Mouse (Mus musculus): ENCODE results near the gene Sfta2.

Sfta2 gene

GRCm38 (mm10) chr17:35635699-35636111 is 34.4 kb downstream of the Sfta2 start:
- ChIA-PET CTCF (interaction anchor here (0.6 to 4.2 kb wide), 43 partner anchors 10 to 1054 kb away, joined by 3 to 62 read pairs (median 6); partner anchors contain the start of genes Vars2 (in 2 of the 4), Gm9573 (in 1 of the 4) and Sfta2 (in 1 of the 4)), POLR2A (interaction anchor here in 2 of 4 experiments (0.6 to 3.0 kb wide), 10 partner anchors 8 to 186 kb away, joined by 3 to 12 read pairs (median 4); partner anchors contain the start of gene Ier3 (in 1 of the 2))

- ChIA-PET POLR2A (interaction anchor here in 1 of 4 experiments (0.9 to 3.0 kb wide), 6 partner anchors 14 to 134 kb away, joined by 3 to 12 read pairs (median 4); no protein-coding TSS in a partner anchor), CTCF (interaction anchor here (0.5 to 4.2 kb wide), 16 partner anchors 10 to 523 kb away, joined by 3 to 62 read pairs (median 10); partner anchors contain the start of genes Vars2 (in 2 of the 4) and Gm9573 (in 1 of the 4))
These were observed 35.0 kb downstream of the Sfta2 start for GRCm38 (mm10) chr17:35636363-35636762.

DNA sequence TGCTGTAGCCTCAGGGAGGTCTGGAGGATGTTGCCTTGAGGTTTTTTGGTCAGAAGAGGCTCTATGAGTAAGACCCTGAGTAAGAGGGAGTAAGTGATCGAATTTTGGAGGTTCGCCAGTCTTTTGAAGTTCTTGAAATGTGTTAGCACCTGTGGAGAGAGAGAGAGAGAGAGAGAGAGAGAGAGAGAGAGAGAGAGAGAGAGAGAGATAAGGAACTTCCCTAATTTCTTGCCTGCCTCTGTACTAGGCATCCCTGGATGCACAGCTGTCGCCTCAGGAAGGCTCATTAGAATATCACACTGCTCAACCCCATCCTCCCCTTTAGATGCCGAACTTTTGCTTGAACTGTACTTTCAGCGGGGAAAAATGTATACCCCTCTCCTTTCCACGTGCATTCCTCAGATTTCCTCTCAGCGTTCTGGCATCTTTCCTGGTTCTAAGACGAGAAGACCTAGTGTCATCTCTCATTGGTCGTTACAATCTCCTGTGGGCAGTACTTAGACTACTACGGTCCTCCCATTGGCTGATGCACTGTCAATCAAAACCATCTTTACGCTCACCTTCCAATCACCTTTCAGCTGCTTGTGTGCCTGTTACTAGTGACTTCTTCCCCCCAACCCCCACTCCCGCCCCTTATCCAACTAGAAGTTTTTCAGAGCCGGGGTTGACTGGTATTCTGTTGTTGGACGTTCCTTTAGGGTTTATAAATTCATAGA is 37.3 kb downstream of the Sfta2 start:
- ChIA-PET POLR2A (interaction anchor here in 3 of 4 experiments (0.9 to 2.1 kb wide), 8 partner anchors 10 to 47 kb away, joined by 3 to 11 read pairs (median 3); no protein-coding TSS in a partner anchor), CTCF (interaction anchor here (0.5 to 1.5 kb wide), 15 partner anchors 13 to 606 kb away, joined by 3 to 14 read pairs (median 4); no protein-coding TSS in a partner anchor)

- CTCF ChIA-PET: interaction anchor here in 3 of 4 experiments (0.6 to 1.5 kb wide), 11 partner anchors 14 to 1433 kb away, joined by 3 to 5 read pairs (median 3); no protein-coding TSS in a partner anchor
- POLR2A ChIA-PET: interaction anchor here in 3 of 4 experiments (0.6 to 2.1 kb wide), 5 partner anchors 13 to 32 kb away, joined by 3 to 11 read pairs (median 4); no protein-coding TSS in a partner anchor
These were observed 38.0 kb downstream of the Sfta2 start for GRCm38 (mm10) chr17:35639352-35639751.

DNA sequence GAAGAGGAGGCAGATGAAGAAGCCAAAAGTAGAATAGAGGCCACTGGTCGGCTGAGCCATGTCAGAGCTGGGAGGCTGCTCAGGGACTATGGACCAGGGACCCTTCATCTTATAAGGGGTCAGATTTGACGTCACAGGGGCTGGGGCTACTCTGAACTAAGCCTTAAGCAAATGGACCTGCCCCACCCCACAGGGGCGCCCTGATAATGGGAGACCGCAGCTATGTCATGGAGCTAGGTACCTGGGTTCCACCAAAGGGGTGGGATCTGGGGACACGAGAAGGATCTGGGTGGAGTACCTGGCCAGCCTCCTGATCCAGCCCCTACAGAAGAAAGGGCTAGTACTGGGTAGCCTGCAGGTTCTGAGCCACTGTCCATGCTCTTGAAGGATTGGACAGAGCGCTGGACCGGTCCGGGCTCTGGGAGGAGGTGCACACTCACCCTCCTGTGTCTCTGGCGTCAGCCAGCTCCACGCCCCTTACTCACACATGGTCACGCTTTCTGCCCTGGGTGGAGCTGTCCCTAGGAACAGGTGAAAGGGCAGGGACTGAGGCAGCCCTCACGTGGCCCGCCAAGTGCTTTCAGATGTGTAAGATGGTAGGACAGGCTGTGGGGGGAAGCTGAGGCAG is 42.4 kb downstream of the Sfta2 start, which contains the start of gene Mucl3:
Mucl3 (minus strand) TSS at position 87 of the 628 bp plus-strand sequence.
- POLR2A ChIA-PET: interaction anchor here in 3 of 4 experiments (0.8 to 1.3 kb wide), 6 partner anchors 8 to 30 kb away, joined by 3 to 4 read pairs (median 4); partner anchors contain the start of gene Gtf2h4 (in 1 of the 3)

DNA sequence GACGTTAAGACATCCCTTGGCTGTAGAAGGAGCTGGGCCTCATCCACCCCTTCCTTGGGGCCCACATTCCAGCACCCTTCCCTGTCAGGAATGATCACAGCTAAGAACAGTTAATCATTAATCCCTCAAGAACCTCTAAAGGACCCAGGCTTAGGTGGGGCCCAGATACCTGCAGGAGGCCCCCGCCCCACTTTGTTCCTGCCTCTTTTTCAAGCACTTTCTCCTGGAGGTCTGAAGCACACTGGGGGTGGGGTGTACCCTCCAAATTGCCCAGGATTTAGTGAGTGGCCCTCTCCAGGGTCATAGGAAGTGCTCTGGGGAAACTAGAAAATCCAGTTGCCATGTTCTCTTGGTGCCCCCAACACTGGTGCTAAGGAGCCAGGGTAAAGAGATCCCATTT is 48.1 kb downstream of the Sfta2 start:
- ChIA-PET CTCF (interaction anchor here in 3 of 4 experiments (0.6 to 1.5 kb wide), 6 partner anchors 10 to 92 kb away, joined by 3 to 7 read pairs (median 3); no protein-coding TSS in a partner anchor), POLR2A (interaction anchor here in 1 of 4 experiments (1.1 kb wide), 1 partner anchor 16 kb away, joined by 3 read pairs; no protein-coding TSS in a partner anchor)

More for the DNA sequence above, 42.4 kb downstream of the Sfta2 start, which contains the start of gene Mucl3:
- CTCF ChIA-PET: interaction anchor here in 2 of 4 experiments (0.8 to 1.4 kb wide), 4 partner anchors 9 to 94 kb away, joined by 3 to 5 read pairs (median 3); no protein-coding TSS in a partner anchor

- ChIA-PET POLR2A (interaction anchor here in 3 of 4 experiments (0.9 to 2.8 kb wide), 29 partner anchors 9 to 235 kb away, joined by 3 to 15 read pairs (median 3); partner anchors contain the start of genes Flot1 (in 1 of the 3) and Mdc1 (in 1 of the 3)), CTCF (interaction anchor here in 3 of 4 experiments (0.7 to 2.3 kb wide), 10 partner anchors 10 to 84 kb away, joined by 3 to 8 read pairs (median 4); no protein-coding TSS in a partner anchor)
These were observed 51.7 kb downstream of the Sfta2 start for GRCm38 (mm10) chr17:35653086-35653485.

GRCm38 (mm10) chr17:35665957-35666515 is 64.7 kb downstream of the Sfta2 start:
- ChIA-PET POLR2A (interaction anchor here in 3 of 4 experiments (0.5 to 2.3 kb wide), 17 partner anchors 8 to 150 kb away, joined by 3 to 9 read pairs (median 3); partner anchors contain the start of gene Gtf2h4 (in 1 of the 3)), CTCF (interaction anchor here (0.5 to 4.0 kb wide), 23 partner anchors 12 to 331 kb away, joined by 3 to 32 read pairs (median 3); partner anchors contain the start of gene Dhx16 (in 1 of the 4))

GRCm38 (mm10) chr17:35666851-35667256 is 65.5 kb downstream of the Sfta2 start:
- CTCF ChIA-PET: interaction anchor here in 2 of 4 experiments (0.6 to 4.0 kb wide), 5 partner anchors 32 to 421 kb away, joined by 3 to 32 read pairs (median 3); partner anchors contain the start of gene Flot1 (in 1 of the 2)
- POLR2A ChIA-PET: interaction anchor here in 2 of 4 experiments (0.6 to 3.5 kb wide), 9 partner anchors 14 to 155 kb away, joined by 3 to 17 read pairs (median 5); partner anchors contain the start of gene Ier3 (in 1 of the 2)

GRCm38 (mm10) chr17:35667334-35668065 is 66.2 kb downstream of the Sfta2 start, which contains the start of gene Vars2:
Gene Vars2, minus strand, starts transcription at chr17:35667592.
- POLR2A ChIA-PET: interaction anchor here in 3 of 4 experiments (0.7 to 3.5 kb wide), 15 partner anchors 10 to 312 kb away, joined by 3 to 17 read pairs (median 4); partner anchors contain the start of genes Gnl1 (in 1 of the 3), Ier3 (in 1 of the 3), Mrps18b (in 1 of the 3) and Ppp1r10 (in 1 of the 3)
- CTCF ChIA-PET: interaction anchor here in 3 of 4 experiments (0.6 to 4.0 kb wide), 8 partner anchors 11 to 421 kb away, joined by 3 to 32 read pairs (median 3); partner anchors contain the start of gene Flot1 (in 1 of the 3)

DNA sequence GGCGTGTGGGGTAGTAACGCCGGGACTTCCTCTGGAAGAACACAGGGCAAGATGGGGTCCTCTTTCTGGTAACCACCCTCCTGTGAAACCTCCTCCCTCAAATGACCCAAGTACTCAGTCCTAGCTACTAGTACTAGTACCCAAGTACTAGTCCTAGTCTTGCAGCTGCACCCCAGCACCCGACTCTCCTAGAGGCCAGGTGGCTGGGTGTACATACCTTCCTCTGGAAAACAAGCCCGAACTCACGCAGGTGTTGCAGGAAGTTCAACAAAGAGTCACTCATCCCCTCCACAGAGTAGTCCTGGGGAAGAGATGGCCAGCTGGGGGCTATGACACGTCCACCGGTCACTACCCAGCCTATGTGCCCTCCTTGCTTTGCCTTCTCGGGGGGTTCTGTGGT is 68.4 kb downstream of the Sfta2 start:
- ChIA-PET POLR2A (interaction anchor here in 2 of 4 experiments (0.5 to 3.5 kb wide), 3 partner anchors 11 to 522 kb away, joined by 3 to 17 read pairs (median 5); no protein-coding TSS in a partner anchor), CTCF (interaction anchor here in 2 of 4 experiments (0.6 to 1.0 kb wide), 2 partner anchors 21 to 143 kb away, joined by 3 read pairs; no protein-coding TSS in a partner anchor)

GRCm38 (mm10) chr17:35671846-35672245 is 70.5 kb downstream of the Sfta2 start:
- ChIA-PET CTCF (interaction anchor here in 1 of 4 experiments (1.5 kb wide), 1 partner anchor 37 kb away, joined by 4 read pairs; no protein-coding TSS in a partner anchor), POLR2A (interaction anchor here in 1 of 4 experiments (0.8 to 1.3 kb wide), 3 partner anchors 9 to 65 kb away, joined by 3 read pairs; no protein-coding TSS in a partner anchor)

DNA sequence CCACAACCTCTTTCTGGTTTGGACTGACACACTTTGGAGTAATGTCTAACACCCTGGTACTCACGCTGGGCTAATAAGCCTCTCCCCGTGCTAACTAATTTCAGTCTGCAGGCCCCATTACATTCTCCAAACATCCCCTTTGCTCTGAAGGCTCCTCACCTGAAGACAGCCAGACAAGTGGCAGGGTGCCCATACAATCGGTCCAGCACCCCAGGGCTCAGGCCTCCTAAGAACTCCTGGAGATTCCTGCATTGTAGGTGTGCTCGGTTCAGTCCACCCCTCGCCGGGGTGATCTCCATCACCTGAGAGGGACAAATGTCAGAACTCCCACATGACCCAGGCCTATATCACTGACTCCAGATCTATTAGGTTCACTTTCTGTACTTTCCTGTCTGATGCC is 71.2 kb downstream of the Sfta2 start:
- ChIA-PET CTCF (interaction anchor here in 2 of 4 experiments (1.0 to 2.2 kb wide), 2 partner anchors 67 to 88 kb away, joined by 3 to 6 read pairs; no protein-coding TSS in a partner anchor), POLR2A (interaction anchor here in 3 of 4 experiments (1.3 to 2.9 kb wide), 5 partner anchors 8 to 1378 kb away, joined by 3 to 12 read pairs (median 7); no protein-coding TSS in a partner anchor)

GRCm38 (mm10) chr17:35673416-35674035 is 72.2 kb downstream of the Sfta2 start, which contains the start of gene Gtf2h4:
Gene Gtf2h4, minus strand, starts transcription at chr17:35673739.
- POLR2A ChIA-PET: interaction anchor here (0.5 to 2.9 kb wide), 28 partner anchors 8 to 1377 kb away, joined by 3 to 12 read pairs (median 4); partner anchors contain the start of genes Ddr1 (in 1 of the 4) and Flot1 (in 1 of the 4)
- CTCF ChIA-PET: interaction anchor here in 3 of 4 experiments (0.6 to 2.2 kb wide), 9 partner anchors 18 to 245 kb away, joined by 3 to 6 read pairs (median 3); no protein-coding TSS in a partner anchor

- POLR2A ChIA-PET: interaction anchor here in 3 of 4 experiments (0.5 to 3.1 kb wide), 15 partner anchors 9 to 51 kb away, joined by 3 to 17 read pairs (median 3); partner anchors contain the start of genes Vars2 (in 2 of the 3) and Ddr1 (in 1 of the 3)
These were observed 79.2 kb downstream of the Sfta2 start for GRCm38 (mm10) chr17:35680591-35680990.

More at GRCm38 (mm10) chr17:35680591-35680990, 79.2 kb downstream of the Sfta2 start:
- CTCF ChIA-PET: interaction anchor here in 3 of 4 experiments (0.5 to 1.5 kb wide), 8 partner anchors 8 to 750 kb away, joined by 3 to 5 read pairs (median 3); partner anchors contain the start of gene Neu1 (in 1 of the 3)

All from embryonic stem cell, embryonic (primary cell).